Mouse (Mus musculus) brain, adult 2 months (tissue): ENCODE measurements at regions not wholly inside any gene's neighbourhood (a gene's known extent, or its start where the extent isn't known, plus 50 kb on each side); places are given as distances from the start of the nearest gene placed in this dataset.

Source experiments
- DNase-seq: peaks from one replicate; pipeline ENCODE4 v3.0.0; 2011; ENCODE audit warnings: low read depth, low spot score

DNA sequence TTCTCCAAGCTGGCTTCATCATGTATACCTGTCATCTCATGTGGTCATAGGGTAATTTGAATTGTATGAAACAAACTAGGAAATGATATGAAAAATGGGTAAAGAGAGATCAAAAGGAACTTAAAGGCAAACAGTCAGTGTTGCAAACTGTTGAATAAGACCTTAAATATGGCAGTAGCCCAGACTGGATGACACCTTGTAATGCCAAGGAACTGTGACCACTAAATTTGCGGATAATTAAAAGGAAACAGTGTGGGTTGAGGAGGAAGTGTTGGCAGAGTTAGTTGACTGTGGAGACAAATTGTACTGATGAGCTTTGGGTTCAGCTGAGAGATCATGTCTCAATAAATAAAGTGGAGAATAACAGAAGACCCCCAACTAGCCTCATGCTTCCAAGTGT is 147.3 kb upstream of the Rasa1 start:
- no peak for DNase-seq

GRCm38 (mm10) chr13:85430821-85431220 is 141.9 kb upstream of the Rasa1 start:
- DNase-seq = no peak

DNA sequence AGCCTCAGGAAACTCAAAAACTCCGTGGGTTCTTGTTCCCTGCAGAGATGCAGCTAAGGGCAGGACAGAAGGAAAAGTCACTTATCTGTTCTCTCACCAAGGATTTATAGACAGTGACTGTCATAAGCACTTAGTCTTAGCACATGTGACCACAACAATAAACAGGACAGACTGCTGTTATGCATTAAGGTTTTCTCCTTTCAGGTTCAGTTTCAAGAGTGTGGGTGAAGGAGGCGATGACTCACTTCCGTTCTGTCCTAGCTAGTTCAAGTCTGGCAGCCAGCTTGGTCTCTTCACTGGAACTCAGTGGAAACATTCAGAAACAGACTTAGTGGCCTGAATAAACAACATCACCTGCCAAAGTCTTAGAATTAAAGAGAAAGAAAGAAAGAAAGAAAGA is 141.1 kb upstream of the Rasa1 start:
- peak; percentile 30 for DNase-seq

GRCm38 (mm10) chr13:85418671-85419070 is 129.7 kb upstream of the Rasa1 start:
- DNase-seq = no peak

DNA sequence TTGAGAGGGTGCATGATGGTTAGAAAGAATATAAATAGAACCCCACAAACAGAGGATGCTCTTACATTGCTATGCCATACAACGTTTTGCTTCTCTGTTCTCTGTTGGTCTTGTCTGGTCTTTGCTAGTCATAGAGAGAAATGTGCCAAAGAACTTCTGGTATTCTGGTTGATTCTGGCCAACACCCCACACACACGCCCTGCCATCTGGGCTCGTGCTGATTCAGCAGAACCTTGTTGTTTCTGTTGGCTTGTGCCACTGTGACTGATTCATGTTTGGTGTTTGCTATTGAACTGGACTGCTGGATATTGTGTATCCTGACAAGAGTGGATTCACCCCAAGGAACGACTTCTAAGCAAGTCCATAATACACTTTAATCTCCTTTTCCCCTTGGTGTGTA is 126.0 kb upstream of the Rasa1 start:
- DNase-seq = no peak

- no peak for DNase-seq
Measured at GRCm38 (mm10) chr13:85411327-85411726, 122.4 kb upstream of the Rasa1 start.

GRCm38 (mm10) chr13:85398834-85399233 is 109.9 kb upstream of the Rasa1 start:
- no peak for DNase-seq

GRCm38 (mm10) chr13:85376338-85376998 is 87.5 kb upstream of the Rasa1 start:
- DNase-seq = peak; percentile 19

GRCm38 (mm10) chr13:85359621-85360020 is 70.7 kb upstream of the Rasa1 start:
- DNase-seq = peak; percentile 15

DNA sequence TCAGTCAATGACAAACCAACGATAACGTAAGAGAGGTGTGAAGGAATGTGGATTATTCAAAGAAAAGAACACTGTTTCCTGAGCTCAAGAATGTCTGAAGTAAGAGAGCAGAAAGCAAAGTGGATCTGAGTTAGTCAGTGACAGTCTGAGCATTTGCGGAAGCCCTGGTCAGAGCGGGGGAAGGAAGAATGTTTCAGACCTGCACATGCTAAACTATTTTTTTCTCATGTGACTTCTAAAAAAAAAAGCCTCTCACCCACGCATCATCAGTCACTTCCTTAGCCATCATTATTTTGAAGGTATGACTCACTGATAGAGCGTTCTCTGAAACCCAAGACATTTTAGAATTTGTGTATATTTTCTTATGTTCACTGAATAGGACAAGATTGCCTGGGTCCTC is 70.2 kb upstream of the Rasa1 start:
- peak; percentile 32 for DNase-seq

- no peak for DNase-seq
Measured at GRCm38 (mm10) chr13:85352061-85352460, 63.1 kb upstream of the Rasa1 start.
